Mouse (Mus musculus): Measurements from ENCODE around the gene Pex3. TPM values are rescaled to one million over a fixed set of nuclear protein-coding genes. Genes with fewer than 3 reads are reported as not detected.

Pex3 gene
- polyA plus RNA-seq, 1 experiment from 2014 or later = 33.8 TPM

DNA sequence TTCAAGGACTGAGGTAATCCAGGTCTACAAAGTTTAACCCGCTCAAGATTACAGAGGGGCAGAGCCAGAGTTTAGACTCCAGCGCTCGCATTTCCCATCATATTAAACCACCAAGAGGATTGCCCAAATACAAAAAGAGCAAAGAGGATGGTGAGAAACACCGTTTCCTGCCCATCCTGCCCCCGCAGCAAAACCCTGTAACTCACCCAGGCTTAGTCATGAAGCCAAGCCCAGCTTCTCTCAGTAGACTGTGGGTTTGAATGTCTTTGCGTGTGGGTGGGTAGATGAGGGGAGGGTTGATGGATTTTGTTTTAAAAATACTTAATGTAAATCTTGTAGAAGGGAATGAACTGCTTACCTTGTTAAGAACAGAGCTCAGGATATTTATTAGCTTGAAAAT is 19.5 kb upstream of the Pex3 start:
- whole genome bisulfite sequencing = 92% methylated on average over 6 of the region's 6 CpGs
- no peak overlapping the region for H3K4me3 ChIP-seq (replicated peaks; ENCODE audit: low read length)

DNA sequence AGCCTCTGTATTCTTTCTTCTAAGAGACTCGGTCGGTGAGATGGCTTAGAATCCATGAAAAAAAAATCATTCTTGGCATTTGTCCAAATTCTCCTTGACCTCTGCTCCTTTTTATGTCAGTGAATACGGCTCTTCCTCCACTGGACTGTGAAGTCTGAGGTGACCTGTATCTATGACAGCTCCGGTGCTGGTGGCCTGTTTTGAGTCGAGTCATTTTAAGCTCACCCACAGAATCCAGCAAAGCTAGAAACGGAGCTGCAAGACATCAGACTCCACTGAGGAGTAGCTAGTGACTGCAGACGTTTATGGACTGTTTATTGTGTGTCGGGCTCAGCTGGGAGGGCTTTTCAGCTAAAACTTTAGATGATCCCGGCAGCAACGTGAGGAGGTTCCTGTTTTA is 19.1 kb upstream of the Pex3 start:
- H3K4me3 ChIP-seq (replicated peaks; ENCODE audit: low read length) = no peak overlapping the region
- no peaks in the 10 kb centered on the region for H3K9me3 ChIP-seq (ENCODE audit: control insufficient read depth, low read length)
- H3K9ac ChIP-seq (replicated peaks; ENCODE audit: low read depth, low read length) = no peak overlapping the region
- no peak overlapping the region for H3K27ac ChIP-seq (ENCODE audit: low read length)
- 60% methylated on average over 10 of the region's 10 CpGs for WGBS
- H3K36me3 ChIP-seq (ENCODE audit: control insufficient read depth, insufficient read depth) = no peaks in the 10 kb centered on the region
- H3K4me1 ChIP-seq (replicated peaks; ENCODE audit: control insufficient read depth, insufficient read depth, low read length) = no peaks in the 10 kb centered on the region; the same call in 1 of the 2 replicates
- ATAC-seq = no peak
- no peaks in the 10 kb centered on the region; the same call in none of the 2 replicates for H3K27me3 ChIP-seq (replicated peaks; ENCODE audit: control insufficient read depth, insufficient read depth, low read length)
- no peak overlapping the region for H3K4me2 ChIP-seq (ENCODE audit: low read length)

More for the DNA sequence above, 19.5 kb upstream of the Pex3 start:
- no peaks in the 10 kb centered on the region; the same call in 1 of the 2 replicates for H3K4me1 ChIP-seq (replicated peaks; ENCODE audit: control insufficient read depth, insufficient read depth, low read length)
- no peak overlapping the region for H3K27ac ChIP-seq (ENCODE audit: low read length)
- H3K9me3 ChIP-seq (ENCODE audit: control insufficient read depth, low read length) = no peaks in the 10 kb centered on the region
- H3K27me3 ChIP-seq (replicated peaks; ENCODE audit: control insufficient read depth, insufficient read depth, low read length) = no peaks in the 10 kb centered on the region; the same call in none of the 2 replicates
- no peak overlapping the region for H3K4me2 ChIP-seq (ENCODE audit: low read length)
- ATAC-seq = no peak
- no peak overlapping the region for H3K9ac ChIP-seq (replicated peaks; ENCODE audit: low read depth, low read length)
- no peaks in the 10 kb centered on the region for H3K36me3 ChIP-seq (ENCODE audit: control insufficient read depth, insufficient read depth)

DNA sequence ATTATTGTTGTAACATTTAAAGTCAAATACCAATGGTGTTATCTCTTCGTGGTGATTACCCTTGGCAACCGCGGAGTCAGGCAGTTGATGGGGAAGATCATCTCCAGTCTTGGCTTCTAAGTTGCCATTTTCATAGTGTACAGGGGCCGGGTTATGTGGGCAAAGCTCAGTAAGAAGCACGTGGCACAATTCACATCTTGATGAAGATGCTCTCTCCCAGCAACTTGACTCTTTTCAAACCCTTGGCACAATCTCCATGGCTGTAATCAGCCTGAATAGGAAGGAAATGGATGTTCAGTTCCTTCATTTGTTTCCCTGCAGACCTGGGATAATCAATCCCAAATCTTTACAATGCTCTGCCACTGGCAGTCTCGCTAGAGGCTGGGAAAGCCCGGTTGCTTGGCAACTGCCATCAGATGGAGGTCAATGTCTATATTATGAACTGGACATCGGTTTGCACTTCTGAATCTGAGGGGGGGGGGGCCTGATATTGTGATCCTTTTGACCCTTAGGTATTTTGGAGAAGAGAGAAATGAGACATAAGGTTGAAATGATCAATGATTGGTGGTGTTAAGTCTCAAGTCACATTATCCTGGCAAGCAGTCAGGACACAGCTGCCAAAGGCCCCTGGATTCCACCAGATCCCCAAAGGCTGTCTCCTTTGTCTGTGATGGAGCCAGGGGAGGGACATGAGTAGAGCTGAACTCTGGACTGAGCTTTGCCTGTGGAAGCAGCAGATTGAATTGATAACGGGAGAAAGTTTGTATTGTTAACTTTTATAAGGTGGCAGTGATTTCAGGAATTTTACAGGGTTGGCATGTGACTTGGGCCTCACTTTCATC is 18.0 kb upstream of the Pex3 start:
- ATAC-seq = no peak
- no peaks in the 10 kb centered on the region for H3K36me3 ChIP-seq (ENCODE audit: control insufficient read depth, insufficient read depth)

DNA sequence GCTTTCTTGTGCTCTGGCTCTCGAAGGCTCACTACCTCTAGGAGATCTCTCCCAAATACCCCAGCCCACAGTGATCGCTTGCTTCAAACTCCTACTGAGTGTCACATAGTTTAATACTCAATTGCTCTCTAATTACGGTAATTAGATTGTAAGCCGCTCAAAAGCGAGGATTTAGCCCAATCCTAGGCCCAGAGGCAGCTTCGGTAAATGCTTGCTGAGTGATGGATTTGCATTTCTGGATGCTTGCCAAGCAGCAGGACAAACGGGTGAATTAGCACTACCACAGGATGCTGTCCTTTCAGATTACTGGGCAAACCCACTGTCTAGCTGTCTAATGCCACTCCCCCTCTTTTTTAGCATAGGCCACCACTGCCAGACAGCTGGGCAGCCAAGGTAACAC is 16.9 kb upstream of the Pex3 start:
- H3K4me1 ChIP-seq (replicated peaks; ENCODE audit: control insufficient read depth, insufficient read depth, low read length) = peaks cover 3% of the 10 kb centered on the region
- H3K36me3 ChIP-seq (ENCODE audit: control insufficient read depth, insufficient read depth) = no peaks in the 10 kb centered on the region
- no peak overlapping the region for H3K4me2 ChIP-seq (ENCODE audit: low read length)
- H3K27me3 ChIP-seq (replicated peaks; ENCODE audit: control insufficient read depth, insufficient read depth, low read length) = no peaks in the 10 kb centered on the region; the same call in none of the 2 replicates
- WGBS = 5% methylated on average over 7 of the region's 7 CpGs
- no peaks in the 10 kb centered on the region for H3K9me3 ChIP-seq (ENCODE audit: control insufficient read depth, low read length)
- ATAC-seq = peak; percentile 92
- H3K27ac ChIP-seq (ENCODE audit: low read length) = no peak overlapping the region
- no peak overlapping the region for H3K4me3 ChIP-seq (replicated peaks; ENCODE audit: low read length)
- H3K9ac ChIP-seq (replicated peaks; ENCODE audit: low read depth, low read length) = no peak overlapping the region

More for the DNA sequence above, 18.0 kb upstream of the Pex3 start:
- no peak overlapping the region for H3K4me2 ChIP-seq (ENCODE audit: low read length)
- H3K27ac ChIP-seq (ENCODE audit: low read length) = no peak overlapping the region
- H3K9me3 ChIP-seq (ENCODE audit: control insufficient read depth, low read length) = no peaks in the 10 kb centered on the region
- WGBS = 79% methylated on average over 9 of the region's 9 CpGs
- H3K27me3 ChIP-seq (replicated peaks; ENCODE audit: control insufficient read depth, insufficient read depth, low read length) = no peaks in the 10 kb centered on the region; the same call in none of the 2 replicates
- H3K9ac ChIP-seq (replicated peaks; ENCODE audit: low read depth, low read length) = no peak overlapping the region
- H3K4me3 ChIP-seq (replicated peaks; ENCODE audit: low read length) = no peak overlapping the region
- H3K4me1 ChIP-seq (replicated peaks; ENCODE audit: control insufficient read depth, insufficient read depth, low read length) = no peaks in the 10 kb centered on the region; the same call in 1 of the 2 replicates

DNA sequence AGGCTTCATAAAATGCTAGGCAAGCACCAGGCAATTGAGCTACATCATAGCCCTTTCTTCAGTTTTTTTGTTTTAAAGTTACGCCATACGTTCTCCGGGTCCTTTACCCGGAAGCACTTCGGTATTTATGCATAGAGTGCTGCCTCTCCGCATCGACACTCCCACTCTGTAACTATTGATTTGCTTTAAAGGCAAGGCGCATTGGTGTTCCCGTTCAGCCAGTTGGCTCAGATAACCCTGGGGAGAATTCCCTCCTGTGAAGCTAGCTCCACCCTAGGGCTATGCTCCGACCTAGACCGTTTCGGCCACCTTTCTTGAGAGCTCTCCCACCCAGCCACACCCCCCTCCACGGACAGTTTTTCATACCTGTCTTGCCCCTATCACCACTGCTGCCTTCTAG is 13.5 kb upstream of the Pex3 start:
- WGBS = 64% methylated on average over 13 of the region's 13 CpGs
- Histone ChIP-seq H3K27me3 (replicated peaks; ENCODE audit: control insufficient read depth, insufficient read depth, low read length) (no peaks in the 10 kb centered on the region; the same call in none of the 2 replicates), H3K4me1 (replicated peaks; ENCODE audit: control insufficient read depth, insufficient read depth, low read length) (peaks cover 8% of the 10 kb centered on the region), H3K27ac (ENCODE audit: low read length) (no peak overlapping the region), H3K4me3 (replicated peaks; ENCODE audit: low read length) (no peak overlapping the region), H3K9me3 (ENCODE audit: control insufficient read depth, low read length) (no peaks in the 10 kb centered on the region), H3K4me2 (ENCODE audit: low read length) (no peak overlapping the region), H3K36me3 (ENCODE audit: control insufficient read depth, insufficient read depth) (no peaks in the 10 kb centered on the region), H3K9ac (replicated peaks; ENCODE audit: low read depth, low read length) (no peak overlapping the region)
- ATAC-seq = no peak

DNA sequence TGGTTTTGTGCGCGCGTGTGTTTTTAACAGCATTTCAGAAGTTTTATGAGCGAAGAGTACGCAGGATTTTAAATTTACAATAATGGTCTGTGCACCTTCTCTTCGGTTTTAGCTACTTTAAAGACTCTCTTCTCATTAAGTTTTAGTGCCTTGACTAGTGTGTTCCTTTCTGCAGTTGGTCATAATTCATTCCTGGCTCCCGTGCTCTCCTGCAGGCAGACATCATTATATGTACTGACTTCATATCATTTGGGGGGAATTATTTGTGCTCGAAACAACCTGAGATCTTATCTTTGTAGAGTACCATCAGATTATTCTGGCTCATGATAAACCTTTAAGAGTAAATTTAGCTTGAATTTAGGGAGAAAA is 12.1 kb upstream of the Pex3 start:
- Histone ChIP-seq H3K27ac (ENCODE audit: low read length) (no peak overlapping the region), H3K4me1 (replicated peaks; ENCODE audit: control insufficient read depth, insufficient read depth, low read length) (peaks cover 8% of the 10 kb centered on the region), H3K4me2 (ENCODE audit: low read length) (peak overlapping the region; percentile 48), H3K4me3 (replicated peaks; ENCODE audit: low read length) (peak overlapping the region; percentile 21), H3K9me3 (ENCODE audit: control insufficient read depth, low read length) (no peaks in the 10 kb centered on the region), H3K9ac (replicated peaks; ENCODE audit: low read depth, low read length) (no peak overlapping the region), H3K27me3 (replicated peaks; ENCODE audit: control insufficient read depth, insufficient read depth, low read length) (no peaks in the 10 kb centered on the region; the same call in 1 of the 2 replicates), H3K36me3 (ENCODE audit: control insufficient read depth, insufficient read depth) (no peaks in the 10 kb centered on the region)
- WGBS = 62% methylated on average over 8 of the region's 8 CpGs
- no peak; the same call in 1 of the 2 replicates for ATAC-seq

DNA sequence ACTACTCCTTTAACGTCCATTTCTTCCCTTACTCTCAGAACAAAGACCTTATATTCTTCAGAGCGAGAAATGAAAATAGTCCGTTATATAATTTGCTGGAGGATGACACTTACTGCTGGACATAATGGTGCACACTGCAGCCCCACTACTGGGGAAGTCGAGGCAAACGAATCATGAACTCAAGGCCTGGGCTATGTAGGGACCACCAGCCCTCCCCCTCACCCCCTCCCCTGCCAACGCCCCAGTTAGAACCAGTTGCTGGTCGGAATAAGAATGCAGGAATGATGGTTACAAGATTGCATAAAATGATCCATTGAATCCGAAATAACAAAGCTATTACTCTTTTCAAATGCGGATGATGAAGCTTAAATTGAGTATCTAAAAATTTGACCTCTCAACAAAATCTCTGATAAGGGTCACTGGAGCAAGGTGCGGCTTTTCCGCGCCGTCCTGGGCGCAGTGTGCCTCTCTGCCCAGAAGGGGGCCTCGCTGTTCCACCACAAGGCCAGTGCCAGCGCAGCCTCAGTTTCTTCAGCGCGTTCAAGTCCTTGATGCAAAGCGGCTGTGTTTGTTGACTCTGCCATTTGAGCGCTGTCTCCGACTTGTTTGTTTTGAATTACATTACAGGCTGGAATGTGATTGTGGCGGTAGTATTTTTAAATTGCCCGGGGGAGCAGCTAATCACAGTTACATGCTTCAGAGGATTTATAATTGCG is 11.6 kb upstream of the Pex3 start:
- Histone ChIP-seq H3K4me3 (replicated peaks; ENCODE audit: low read length) (peak overlapping the region; percentile 21), H3K4me2 (ENCODE audit: low read length) (peak overlapping the region; percentile 48), H3K9ac (replicated peaks; ENCODE audit: low read depth, low read length) (no peak overlapping the region), H3K27ac (ENCODE audit: low read length) (no peak overlapping the region), H3K9me3 (ENCODE audit: control insufficient read depth, low read length) (no peaks in the 10 kb centered on the region), H3K4me1 (replicated peaks; ENCODE audit: control insufficient read depth, insufficient read depth, low read length) (peaks cover 8% of the 10 kb centered on the region; the same call in 1 of the 2 replicates), H3K36me3 (ENCODE audit: control insufficient read depth, insufficient read depth) (no peaks in the 10 kb centered on the region), H3K27me3 (replicated peaks; ENCODE audit: control insufficient read depth, insufficient read depth, low read length) (no peaks in the 10 kb centered on the region; the same call in 1 of the 2 replicates)
- ATAC-seq = peak; percentile 87
- 27% methylated on average over 24 of the region's 24 CpGs for WGBS

DNA sequence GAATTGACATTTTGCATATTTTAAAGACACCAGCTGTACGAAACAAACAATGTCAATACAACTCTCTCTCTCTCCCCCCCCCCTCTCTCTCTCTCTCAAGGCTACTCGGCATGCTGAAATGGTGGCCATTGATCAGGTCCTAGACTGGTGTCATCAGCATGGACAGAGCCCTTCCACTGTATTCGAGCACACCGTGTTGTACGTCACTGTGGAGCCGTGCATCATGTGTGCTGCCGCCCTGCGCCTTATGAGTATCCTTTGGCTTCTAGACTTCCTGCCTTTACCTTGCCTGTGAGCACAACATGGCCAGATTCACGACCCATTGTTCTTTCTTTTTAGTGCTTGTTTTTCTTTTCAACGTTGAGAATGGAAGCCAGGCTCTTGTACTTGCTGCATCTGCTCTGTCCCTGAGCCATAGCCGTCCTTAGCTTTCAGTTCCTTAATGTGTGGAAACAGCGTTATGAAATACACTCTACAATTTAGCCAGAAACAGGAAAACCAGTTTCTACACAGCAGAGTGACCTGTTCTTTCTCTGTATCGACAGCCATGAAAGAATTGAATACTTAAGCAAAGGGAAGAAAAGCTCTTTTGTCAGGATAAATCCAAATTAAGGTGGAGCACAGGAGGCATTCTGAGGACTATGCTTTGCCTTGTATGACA is 7.2 kb upstream of the Pex3 start:
- 90% methylated on average over 13 of the region's 13 CpGs for WGBS
- Histone ChIP-seq H3K4me2 (ENCODE audit: low read length) (no peak overlapping the region), H3K36me3 (ENCODE audit: control insufficient read depth, insufficient read depth) (no peaks in the 10 kb centered on the region), H3K9ac (replicated peaks; ENCODE audit: low read depth, low read length) (no peak overlapping the region), H3K4me3 (replicated peaks; ENCODE audit: low read length) (no peak overlapping the region), H3K27ac (ENCODE audit: low read length) (no peak overlapping the region), H3K9me3 (ENCODE audit: control insufficient read depth, low read length) (no peaks in the 10 kb centered on the region), H3K4me1 (replicated peaks; ENCODE audit: control insufficient read depth, insufficient read depth, low read length) (peaks cover 8% of the 10 kb centered on the region; the same call in 1 of the 2 replicates), H3K27me3 (replicated peaks; ENCODE audit: control insufficient read depth, insufficient read depth, low read length) (no peaks in the 10 kb centered on the region)
- no peak for ATAC-seq

DNA sequence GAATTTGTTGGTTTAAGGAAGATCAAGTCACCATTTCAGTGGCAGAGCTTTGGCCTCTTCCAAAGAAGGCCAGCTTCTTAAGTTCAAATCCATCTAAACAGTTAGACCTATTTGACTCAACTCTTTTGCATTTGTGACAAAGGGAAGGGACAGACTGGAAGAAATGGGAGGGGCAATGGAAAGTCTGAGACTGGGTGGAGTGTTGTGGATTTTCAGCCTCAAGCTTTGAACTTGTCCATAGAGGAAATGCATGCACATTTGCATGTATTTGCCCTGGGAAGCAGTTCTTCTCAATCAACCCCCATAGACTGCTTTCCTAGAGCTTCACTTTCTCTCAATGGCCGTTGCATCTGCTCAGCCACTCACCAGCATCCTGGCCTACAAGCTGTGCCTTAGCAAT is 1.4 kb upstream of the Pex3 start:
- H3K4me1 ChIP-seq (replicated peaks; ENCODE audit: control insufficient read depth, insufficient read depth, low read length) = peaks cover 11% of the 10 kb centered on the region
- no peaks in the 10 kb centered on the region for H3K36me3 ChIP-seq (ENCODE audit: control insufficient read depth, insufficient read depth)
- no peak overlapping the region for H3K4me3 ChIP-seq (replicated peaks; ENCODE audit: low read length)
- no peak overlapping the region for H3K27ac ChIP-seq (ENCODE audit: low read length)
- WGBS = 89% methylated on average over 1 of the region's 1 CpGs
- no peak for ATAC-seq
- H3K9ac ChIP-seq (replicated peaks; ENCODE audit: low read depth, low read length) = no peak overlapping the region
- no peaks in the 10 kb centered on the region for H3K9me3 ChIP-seq (ENCODE audit: control insufficient read depth, low read length)
- no peak overlapping the region for H3K4me2 ChIP-seq (ENCODE audit: low read length)
- H3K27me3 ChIP-seq (replicated peaks; ENCODE audit: control insufficient read depth, insufficient read depth, low read length) = no peaks in the 10 kb centered on the region
